Mouse (Mus musculus): ENCODE results near the gene Hnrnpm.
A peak's percentile ranks its signal among the peaks of the same experiment; 100 is the strongest.
"Not testable (repeated sequence)": the region's sequence is repeated elsewhere in the genome, so short reads cannot be mapped to it uniquely, and the experiment has no call there.

The Hnrnpm gene

GRCm38 (mm10) chr17:33686760-33687159, at the start of gene Hnrnpm:
Gene Hnrnpm, minus strand, starts transcription at chr17:33686860.
- DNase-seq: no peak

DNA sequence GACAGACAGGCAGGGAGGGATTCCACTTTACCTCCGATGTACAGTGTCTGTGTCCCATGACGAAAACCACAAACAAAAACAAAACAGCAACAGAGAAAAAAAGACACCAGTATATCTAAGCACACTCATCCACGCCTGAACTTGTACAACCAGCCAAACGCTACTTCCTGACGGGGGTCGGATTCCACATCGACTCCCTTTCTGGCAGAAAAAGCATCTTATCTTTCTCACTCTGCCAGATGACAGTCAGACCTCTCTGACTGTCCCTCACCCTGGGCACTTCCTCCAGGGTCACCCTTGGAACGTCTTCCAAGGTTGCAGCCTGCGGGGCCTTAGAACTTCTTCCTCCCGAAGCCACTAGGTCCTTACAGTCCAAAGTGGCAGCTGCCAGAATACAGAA, 46.9 kb upstream of the Hnrnpm start:
- not testable (repeated sequence) for DNase-seq

- DNase-seq: not testable (repeated sequence)
Measured at GRCm38 (mm10) chr17:33732556-33733083, 46.0 kb upstream of the Hnrnpm start.

GRCm38 (mm10) chr17:33729215-33729614, 42.6 kb upstream of the Hnrnpm start:
- DNase-seq: no peak

GRCm38 (mm10) chr17:33728396-33728795, 41.7 kb upstream of the Hnrnpm start:
- no peak for DNase-seq

- DNase-seq: no peak
Measured at GRCm38 (mm10) chr17:33719736-33720378, 33.2 kb upstream of the Hnrnpm start.

DNA sequence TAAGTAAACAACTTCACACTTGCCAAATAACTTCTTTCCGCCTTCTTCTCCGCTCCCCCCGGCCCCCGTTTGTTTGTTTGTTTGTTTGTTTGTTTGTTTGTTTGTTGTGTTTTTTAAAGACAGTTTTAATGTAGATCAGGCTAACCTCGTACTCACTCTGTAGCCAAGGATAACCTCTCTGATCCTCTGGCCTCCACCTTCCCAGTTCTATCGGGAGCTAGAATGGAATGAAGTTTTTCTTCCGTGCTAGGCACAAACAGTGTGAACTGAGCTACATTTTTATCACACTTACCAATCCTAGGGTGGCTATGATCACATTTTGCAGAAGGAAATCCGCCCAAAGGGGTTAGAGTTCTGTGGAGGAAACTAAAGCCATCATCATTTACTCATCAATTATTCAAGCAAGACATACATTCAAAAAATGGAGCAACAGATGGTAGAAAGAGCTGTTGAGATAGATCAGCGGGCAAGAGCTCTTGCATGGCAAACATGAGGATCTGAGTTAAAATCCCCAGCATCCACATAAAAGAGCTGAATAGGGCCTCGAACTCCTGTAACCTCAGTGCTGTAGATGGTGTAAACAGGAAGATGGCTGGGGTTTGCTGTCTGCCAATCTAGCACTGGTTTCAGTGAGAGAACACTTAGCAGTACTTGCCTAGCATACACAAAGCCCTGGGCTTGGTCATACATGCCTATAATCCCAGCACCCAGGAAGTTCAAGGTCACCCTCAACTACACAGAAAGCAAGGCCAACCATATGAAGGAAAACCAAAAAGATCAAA, 32.5 kb upstream of the Hnrnpm start:
- no peak for DNase-seq

DNA sequence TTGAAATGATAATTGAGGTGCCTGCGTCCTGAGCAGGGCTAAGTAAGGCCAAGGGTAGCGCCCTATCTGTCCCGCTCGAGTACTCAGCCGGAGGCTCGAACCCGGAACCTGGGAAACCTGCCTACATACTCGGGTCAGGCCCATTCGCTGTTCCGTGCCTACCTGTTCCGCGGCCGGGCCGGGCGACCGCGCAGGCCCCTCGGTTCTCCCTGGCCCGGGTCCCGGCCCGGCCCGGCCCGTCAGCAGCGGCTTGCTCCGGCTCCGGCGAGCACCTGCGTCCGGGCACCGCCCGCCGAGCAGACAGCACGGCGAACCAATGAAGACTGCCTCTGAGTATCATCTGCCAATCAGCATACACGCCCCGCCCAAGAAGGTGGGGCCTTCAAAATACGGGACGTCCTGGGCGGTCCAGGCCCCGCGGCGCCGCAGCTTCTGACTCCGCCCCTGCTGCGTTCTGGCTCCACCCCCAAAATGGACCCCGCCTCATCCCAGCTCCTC, 31.8 kb upstream of the Hnrnpm start, which contains the start of gene March2:
Gene March2 (minus strand): TSS at position 287 of the 498 bp plus-strand sequence.
- DNase-seq: peak; percentile 99

DNA sequence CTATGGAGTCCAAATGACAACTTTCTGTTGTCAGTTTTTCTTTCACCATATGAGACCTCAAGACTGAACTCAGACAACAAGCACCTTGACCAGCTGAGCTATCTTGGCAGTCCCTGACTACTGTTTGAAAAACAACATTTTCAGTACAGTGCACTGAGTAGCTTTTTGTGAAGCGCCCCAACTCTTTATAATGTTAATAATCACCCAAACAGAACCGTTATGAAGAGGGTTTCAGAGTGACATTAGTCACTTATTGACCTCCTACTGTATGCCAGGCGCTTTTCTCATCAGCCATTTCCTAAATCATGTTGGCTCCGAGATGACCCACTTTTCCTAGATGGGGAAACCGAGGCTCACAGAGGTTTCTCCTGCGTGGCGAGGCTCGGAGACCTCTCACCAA, 31.3 kb upstream of the Hnrnpm start:
- DNase-seq: no peak

DNA sequence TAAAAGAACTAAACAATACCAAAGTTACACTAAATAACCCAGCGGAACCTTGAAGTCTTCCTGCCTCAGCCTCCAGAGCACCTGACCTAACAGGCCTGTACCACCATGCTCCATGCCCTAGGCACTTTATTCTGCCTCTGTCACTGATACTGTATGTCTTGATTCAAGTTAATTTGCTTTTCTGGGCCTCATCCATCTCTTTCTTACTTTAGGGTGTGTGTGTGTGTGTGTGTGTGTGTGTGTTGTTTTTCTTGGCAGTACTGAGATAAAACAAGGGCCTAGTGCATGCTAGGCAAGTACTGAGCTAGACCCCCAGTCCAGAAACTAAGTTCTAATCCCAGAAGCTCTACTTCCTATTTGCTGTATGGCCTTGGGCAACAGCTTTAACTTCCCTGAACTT, 30.6 kb upstream of the Hnrnpm start:
- no peak for DNase-seq

DNA sequence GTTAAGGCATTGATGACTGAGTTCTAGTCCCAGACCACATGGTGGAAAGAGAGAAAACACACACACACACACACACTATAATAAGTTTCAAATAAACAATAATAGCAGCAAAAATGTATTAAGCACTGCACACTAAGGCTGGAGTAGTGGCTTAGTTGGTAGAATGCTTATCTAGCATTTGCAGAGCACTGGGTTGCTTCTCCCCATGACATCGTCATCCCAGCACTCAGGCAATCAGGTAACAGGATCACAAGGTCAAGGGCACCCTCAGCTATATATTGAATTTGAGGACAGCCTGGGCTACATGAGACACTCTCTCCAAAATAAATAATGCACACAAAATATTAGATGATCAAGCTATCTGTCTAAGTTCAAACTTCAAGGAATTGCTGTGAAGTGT, 28.1 kb upstream of the Hnrnpm start:
- no peak for DNase-seq

GRCm38 (mm10) chr17:33713271-33713670, 26.6 kb upstream of the Hnrnpm start:
- DNase-seq: no peak

- DNase-seq: no peak
Measured at GRCm38 (mm10) chr17:33709834-33710233, 23.2 kb upstream of the Hnrnpm start.

- no peak for DNase-seq
Measured at GRCm38 (mm10) chr17:33703091-33703490, 16.4 kb upstream of the Hnrnpm start.

DNA sequence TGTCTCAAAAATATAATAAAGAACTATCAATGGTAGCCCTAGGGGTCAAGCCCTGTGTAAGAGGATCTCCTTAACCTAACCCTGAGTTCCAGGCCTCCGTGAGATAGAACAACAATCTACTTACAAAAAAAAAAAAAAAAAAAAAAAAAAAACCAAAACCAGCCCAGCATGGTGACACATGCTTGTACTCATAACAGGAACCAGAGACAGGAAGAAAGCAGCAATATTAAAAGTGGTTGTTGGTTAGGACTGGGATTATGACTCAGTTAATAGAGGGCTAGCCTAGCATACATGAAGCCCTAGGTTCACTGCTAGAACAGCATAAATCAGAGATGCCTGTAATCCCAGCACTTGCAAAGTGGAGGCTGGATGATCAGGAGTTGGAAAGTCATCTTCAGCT, 15.5 kb upstream of the Hnrnpm start:
- no peak for DNase-seq

DNA sequence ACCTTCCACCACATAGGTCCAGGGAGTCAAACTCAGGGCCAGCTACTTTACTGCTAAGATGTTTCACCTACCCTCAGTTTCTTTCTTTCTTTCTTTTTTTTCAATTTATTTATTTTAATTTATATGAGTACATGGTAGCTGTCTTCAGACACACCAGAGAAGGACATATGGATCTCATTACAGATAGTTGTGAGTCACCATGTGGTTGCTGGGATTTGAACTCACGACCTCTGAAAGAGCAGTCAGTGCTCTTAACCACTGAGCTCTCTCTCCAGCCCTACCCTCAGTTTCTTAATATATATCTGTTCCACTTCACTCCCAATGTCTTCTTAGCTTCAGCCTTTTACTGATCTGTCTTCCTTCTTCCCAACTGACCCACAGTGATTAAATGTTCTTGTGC, 8.8 kb upstream of the Hnrnpm start:
- DNase-seq: no peak

DNA sequence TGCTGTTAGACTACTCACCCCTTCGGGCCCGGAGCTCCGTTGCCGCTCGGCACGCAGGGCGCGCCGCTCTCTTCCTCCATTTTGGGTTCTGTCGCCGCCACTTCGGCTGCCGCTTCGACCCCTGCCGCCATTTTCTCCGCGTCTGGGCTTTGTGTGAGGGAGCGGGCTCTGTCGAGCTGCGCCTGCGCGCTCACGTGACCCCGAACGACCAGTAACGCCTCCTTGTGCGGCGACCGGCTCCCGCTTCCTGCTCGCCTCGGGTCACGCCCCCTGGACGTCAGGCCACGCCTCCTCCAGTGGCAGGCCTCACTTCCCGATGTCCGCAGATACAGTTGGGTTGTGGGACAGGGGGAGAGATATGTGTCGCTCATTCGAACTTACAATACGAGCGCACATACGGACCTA, 1.4 kb downstream of the Hnrnpm start:
- DNase-seq: peak; percentile 99 to 100

DNA sequence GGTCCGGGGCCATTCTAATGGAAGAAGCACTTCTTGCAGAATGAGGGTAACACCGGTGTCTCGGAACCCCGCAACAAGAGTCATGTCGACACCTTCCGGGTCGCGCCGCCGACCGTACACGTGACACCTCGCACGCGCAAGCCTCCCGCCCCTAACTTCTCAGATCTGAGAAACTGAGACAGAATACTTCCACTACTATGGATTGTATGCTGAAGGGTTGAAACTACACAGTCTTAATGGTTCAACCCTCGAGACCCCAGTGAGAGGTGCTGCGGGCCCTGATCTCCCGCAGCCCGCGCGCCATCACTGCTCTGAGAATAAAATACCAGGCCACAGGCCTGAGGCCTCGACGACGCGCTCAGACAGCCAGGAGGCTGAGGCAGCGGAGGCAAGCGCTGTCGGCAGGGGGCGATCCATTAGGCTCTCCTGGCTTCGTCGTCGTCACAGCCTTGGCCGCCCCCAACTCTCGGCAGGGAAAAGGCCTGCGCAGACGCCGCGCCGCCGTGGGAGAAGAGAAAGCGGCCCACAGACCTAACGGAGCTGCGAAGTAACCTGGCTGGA, 1.9 kb downstream of the Hnrnpm start:
- DNase-seq: peak; percentile 64 to 80

DNA sequence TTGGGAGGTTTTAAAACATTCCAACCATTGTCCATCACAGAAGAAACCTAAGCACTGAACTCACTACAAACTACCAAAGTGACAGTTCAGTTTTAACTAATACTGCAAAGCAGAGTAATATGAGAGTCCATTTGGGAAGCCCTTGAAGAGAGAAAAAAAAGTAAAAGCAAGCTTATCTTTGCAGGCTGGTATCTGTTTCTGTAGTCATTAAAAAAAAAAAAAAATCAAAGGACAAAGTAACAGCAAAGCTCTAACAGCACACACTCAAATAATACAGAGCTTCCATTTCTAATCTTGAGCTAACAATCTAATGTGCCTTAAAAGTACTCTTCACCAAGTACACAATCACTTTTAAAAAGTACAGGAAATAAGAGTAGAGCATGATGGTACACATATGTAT, 4.9 kb downstream of the Hnrnpm start:
- no peak for DNase-seq

- DNase-seq: no peak
Measured at GRCm38 (mm10) chr17:33678771-33679170, 7.9 kb downstream of the Hnrnpm start.

DNA sequence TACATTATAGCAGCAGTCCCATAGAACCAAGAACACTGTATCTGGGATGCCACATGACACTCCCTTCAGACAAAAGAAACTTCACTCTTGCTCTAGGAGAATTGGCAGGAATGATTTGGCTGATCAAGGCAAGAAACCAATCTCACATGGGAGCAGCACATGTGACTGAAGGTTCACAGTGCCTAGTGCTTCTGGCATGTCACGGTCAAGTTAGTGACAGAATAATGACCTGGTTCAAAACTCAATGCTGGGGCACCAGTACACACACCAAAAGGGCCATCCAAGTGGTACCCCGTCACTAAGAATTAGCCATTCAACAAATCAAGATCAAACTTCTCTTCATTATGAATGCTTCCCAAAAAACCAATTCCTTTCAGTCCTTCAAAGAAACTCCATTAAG, 10.6 kb downstream of the Hnrnpm start:
- no peak for DNase-seq

DNA sequence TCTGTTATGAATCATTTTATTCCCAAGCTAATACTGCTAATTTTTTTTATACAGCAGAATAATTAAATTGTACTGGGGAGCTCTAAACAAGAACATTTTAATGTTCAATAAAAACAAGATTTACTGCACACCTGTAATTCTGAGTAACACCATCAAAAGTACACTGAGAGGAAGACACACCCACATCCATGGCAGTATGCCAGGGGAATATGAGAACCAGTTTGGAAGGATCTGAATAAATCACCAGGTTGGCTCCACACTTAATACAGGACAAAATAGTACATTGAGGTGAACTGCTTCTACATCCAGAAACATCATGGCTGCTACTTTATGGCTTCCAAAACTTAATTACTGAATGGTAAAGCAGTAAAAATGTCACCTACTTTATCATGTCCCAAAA, 11.2 kb downstream of the Hnrnpm start:
- DNase-seq: peak; percentile 56 to 70

- DNase-seq: no peak
Measured at GRCm38 (mm10) chr17:33673837-33674236, 12.8 kb downstream of the Hnrnpm start.

DNA sequence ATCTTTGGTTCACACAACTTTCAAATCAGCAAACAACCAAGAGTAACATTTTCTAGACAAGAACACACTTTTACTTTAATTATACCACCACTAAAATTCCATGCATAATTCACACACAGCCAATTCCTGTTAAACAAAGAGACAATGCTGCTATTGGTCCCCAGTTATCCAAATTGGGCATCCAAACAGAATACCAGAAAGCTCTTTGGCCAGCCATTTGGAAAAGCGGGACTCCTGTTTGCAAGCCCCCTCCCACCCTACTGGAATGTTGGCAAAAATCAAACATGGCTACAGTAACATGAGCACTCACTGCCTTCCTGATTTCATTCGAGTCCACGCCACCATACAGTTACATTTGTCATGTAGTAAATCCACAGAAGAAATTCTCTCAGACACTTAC, 17.0 kb downstream of the Hnrnpm start:
- no peak for DNase-seq
